Mouse (Mus musculus) limb, embryonic 12.5 days (tissue): ENCODE measurements around the gene Dkk1. TPM values are rescaled to one million over a fixed set of nuclear protein-coding genes. Genes with fewer than 3 reads are reported as not detected.
A peak's percentile ranks its signal among the peaks of the same experiment; 100 is the strongest.

Experiments
- ATAC-seq: fragments of 200-750 bp; cut with Nextera tagmentation; 2 replicates; pipeline ENCODE4 v1.8.0; 2017; ENCODE audit warnings: low read depth, moderate TSS enrichment; ENCODE audit not compliant: insufficient number of reproducible peaks, insufficient read depth, low FRiP score, low TSS enrichment
- H3K27ac ChIP-seq: fragments of 300-500 bp; sonication (generic); 2 replicates; pipeline ENCODE4 v1.5.1; 2016; ENCODE audit warnings: mild to moderate bottlenecking, moderate library complexity
- H3K27me3 ChIP-seq: fragments of 300-500 bp; sonication (generic); 2 replicates; pipeline ENCODE4 v1.6.1; 2016; ENCODE audit warnings: mild to moderate bottlenecking, moderate library complexity
- H3K36me3 ChIP-seq: fragments of 300-500 bp; sonication (generic); 2 replicates; pipeline ENCODE4 v1.6.1; 2016; ENCODE audit warnings: mild to moderate bottlenecking, moderate library complexity
- H3K4me1 ChIP-seq: fragments of 300-500 bp; sonication (generic); replicated peaks from 2 replicates; pipeline ENCODE4 v1.6.1; 2016
- H3K4me2 ChIP-seq: fragments of 300-500 bp; sonication (generic); 2 replicates; pipeline ENCODE4 v1.6.1; 2016; ENCODE audit warnings: mild to moderate bottlenecking, moderate library complexity
- H3K4me3 ChIP-seq: fragments of 300-500 bp; sonication (generic); replicated peaks from 2 replicates; pipeline ENCODE4 v1.5.1; 2016; ENCODE audit warnings: mild to moderate bottlenecking
- H3K9ac ChIP-seq: fragments of 300-500 bp; sonication (generic); replicated peaks from 2 replicates; pipeline ENCODE4 v1.6.1; 2016; ENCODE audit warnings: mild to moderate bottlenecking, moderate library complexity
- H3K9me3 ChIP-seq: fragments of 300-500 bp; sonication (generic); 2 replicates; pipeline ENCODE4 v1.6.1; 2016; ENCODE audit warnings: mild to moderate bottlenecking, moderate library complexity
- WGBS: fragments of 180-500 bp; shearing (Covaris S2); methylation state at CpG from one replicate; pipeline ENCODE4 v1.1.7; 2016; 5-methylcytosine and 5-hydroxymethylcytosine counted together
- polyA plus RNA-seq: library from polyadenylated mRNA; unstranded; fragments of >200 nt; fragmentation: Nextera tagmentation; extraction: Ambion mirVana; gene quantifications from 2 replicates; pipeline ENCODE4 v1.2.1, GENCODE M21; 2016

Gene Dkk1
- 5.6 and 6.3 TPM in 2 replicates for polyA plus RNA-seq

DNA sequence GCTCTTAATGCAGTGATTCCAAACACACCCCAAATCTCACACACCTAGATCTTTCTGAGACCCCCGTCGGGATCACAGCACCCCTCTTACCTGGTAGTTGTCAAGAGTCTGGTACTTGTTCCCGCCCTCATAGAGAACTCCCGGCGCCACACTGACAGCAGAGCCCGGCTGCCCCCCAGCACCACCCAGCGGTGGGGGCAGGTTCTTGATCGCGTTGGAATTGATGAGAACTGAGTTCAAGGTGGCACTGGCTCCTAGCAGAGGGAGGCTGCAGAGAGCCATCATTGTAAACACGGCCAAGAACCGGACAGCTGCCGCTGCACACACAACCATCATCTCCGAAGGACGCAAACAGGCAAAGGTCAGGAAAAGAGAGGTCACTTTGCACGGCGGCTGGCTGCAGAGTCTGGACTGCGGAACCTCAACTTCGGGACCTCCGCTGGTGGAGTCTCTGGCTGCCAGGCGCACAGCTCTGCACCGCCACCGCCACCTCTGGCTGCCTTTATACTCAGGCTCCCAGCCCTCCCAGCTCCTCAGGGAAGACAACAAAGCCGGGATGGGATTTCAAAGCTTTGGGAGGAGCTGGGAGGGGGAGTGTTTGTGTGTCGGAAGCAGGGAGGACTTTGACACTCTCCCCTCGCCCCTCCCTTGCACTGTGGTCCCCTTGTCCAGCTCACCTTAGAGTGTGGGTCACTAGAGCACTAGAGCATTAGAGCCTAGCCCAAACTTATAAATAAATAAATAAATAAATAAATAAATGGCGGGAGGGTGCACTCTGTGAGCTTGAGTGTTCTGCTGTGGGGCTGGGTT, at the start of gene Dkk1:
TSS of gene Dkk1 (minus strand) at position 622 of the 810 bp plus-strand sequence.
- H3K4me3 ChIP-seq = peak within 1 kb of the TSS; percentile 42
- peak within 1 kb of the TSS; percentile 24 for H3K9ac ChIP-seq
- H3K36me3 ChIP-seq = no peaks in the 10 kb centered on the region
- H3K27me3 ChIP-seq = peaks cover 40% of the 10 kb centered on the region
- no peak within 1 kb of the TSS for H3K27ac ChIP-seq
- ATAC-seq = peak; percentile 74
- H3K9me3 ChIP-seq = no peaks in the 10 kb centered on the region
- under 1% methylated on average over 26 of the region's 26 CpGs for WGBS
- H3K4me1 ChIP-seq = peaks cover 15% of the 10 kb centered on the region
- H3K4me2 ChIP-seq = peak within 1 kb of the TSS; percentile 68

DNA sequence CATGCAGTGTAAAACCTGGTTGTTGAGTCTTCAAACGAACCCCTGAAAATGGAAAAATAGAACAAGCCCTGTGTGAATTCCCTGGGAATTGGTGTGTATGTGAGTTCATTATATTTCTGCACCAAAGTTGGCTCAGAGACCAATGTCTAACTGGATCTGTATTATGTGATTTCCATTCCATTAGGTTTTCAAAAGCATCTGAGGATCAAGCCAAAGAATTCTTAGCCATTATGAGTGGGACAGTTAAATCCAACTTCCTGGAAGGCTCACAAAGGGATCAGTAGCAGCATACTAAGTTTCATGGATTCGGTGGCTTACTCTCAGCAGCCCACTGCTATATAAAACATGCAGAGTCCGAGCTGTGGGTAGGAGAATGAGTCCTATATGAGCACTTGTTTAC, 36.9 kb upstream of the Dkk1 start:
- H3K9ac ChIP-seq = no peak overlapping the region
- 76% methylated on average over 3 of the region's 3 CpGs for WGBS
- H3K9me3 ChIP-seq = no peaks in the 10 kb centered on the region
- no peak overlapping the region for H3K4me2 ChIP-seq
- no peak overlapping the region for H3K4me3 ChIP-seq
- ATAC-seq = no peak
- no peak overlapping the region for H3K27ac ChIP-seq
- H3K36me3 ChIP-seq = no peaks in the 10 kb centered on the region
- no peaks in the 10 kb centered on the region for H3K27me3 ChIP-seq
- H3K4me1 ChIP-seq = no peaks in the 10 kb centered on the region

DNA sequence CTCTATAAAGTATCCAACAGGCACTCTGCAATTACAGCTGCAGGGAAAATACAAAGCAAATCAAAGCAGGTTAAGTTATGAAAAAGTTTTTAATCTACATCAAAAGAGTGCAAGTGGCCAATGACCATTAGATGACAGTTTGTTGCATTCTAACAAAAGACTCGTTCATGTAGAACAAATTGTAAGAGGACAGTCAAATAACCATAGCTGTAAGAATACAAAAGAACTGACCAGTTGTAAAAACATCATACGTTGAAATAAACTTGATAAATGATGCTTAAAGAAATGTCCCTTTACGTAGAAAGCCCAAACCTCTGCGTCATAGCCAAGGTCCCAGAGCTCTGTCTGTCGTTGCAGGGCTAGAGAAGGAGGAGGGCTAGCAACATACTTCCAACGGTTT, 15.1 kb upstream of the Dkk1 start:
- WGBS = 81% methylated on average over 6 of the region's 6 CpGs
- no peak overlapping the region for H3K9ac ChIP-seq
- H3K27me3 ChIP-seq = no peaks in the 10 kb centered on the region
- no peaks in the 10 kb centered on the region for H3K4me1 ChIP-seq
- H3K9me3 ChIP-seq = 0 out of 2 replicates have a peak, but pooled peaks cover 6% of the 10 kb centered on the region
- no peaks in the 10 kb centered on the region for H3K36me3 ChIP-seq
- H3K4me2 ChIP-seq = no peak overlapping the region
- no peak for ATAC-seq
- H3K4me3 ChIP-seq = no peak overlapping the region
- no peak overlapping the region for H3K27ac ChIP-seq

DNA sequence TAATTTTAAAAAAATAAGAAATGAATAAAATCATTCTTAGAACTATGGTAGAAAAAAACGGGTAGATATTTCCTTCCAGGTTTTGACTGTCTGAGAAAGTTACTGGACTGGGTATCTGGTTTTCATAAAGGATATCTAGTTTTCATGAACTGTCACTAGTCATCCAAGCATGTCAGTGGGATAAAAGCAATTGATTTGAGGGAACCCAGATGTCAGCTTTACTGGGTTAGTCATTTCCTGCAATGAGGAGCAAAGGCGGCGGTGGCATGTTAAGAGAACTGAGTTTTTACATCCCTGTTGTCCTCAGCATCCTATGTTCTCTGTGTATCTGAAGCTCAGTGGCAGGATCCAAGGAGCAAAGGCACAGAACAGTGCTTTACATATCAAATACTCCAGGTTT, 14.4 kb upstream of the Dkk1 start:
- ATAC-seq = no peak
- Histone ChIP-seq H3K27me3 (no peaks in the 10 kb centered on the region), H3K4me2 (no peak overlapping the region), H3K4me3 (no peak overlapping the region), H3K9ac (no peak overlapping the region), H3K4me1 (no peaks in the 10 kb centered on the region), H3K36me3 (no peaks in the 10 kb centered on the region), H3K27ac (no peak overlapping the region), H3K9me3 (0 out of 2 replicates have a peak, but pooled peaks cover 6% of the 10 kb centered on the region)
- WGBS = 55% methylated on average over 3 of the region's 3 CpGs

DNA sequence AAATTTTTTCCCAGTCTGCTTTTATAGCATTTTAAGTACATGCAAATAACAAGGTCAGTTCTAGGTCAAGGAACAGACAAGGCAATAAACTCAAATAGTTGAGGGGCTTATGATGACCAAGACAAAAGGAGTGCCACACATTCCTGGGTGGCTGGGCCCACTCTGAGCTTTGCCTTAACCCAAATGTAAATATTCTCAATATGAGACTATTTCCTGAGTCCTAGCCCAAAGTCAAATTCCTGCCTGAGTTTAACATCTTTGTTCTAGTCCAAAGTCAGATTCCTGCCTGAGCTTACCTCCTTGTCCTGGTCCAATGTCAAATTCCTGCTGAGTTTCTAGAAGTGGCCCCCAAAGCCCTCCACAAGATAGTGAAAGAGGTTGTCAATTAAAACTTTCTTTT, 8.6 kb upstream of the Dkk1 start:
- no peak overlapping the region for H3K9ac ChIP-seq
- H3K4me2 ChIP-seq = no peak overlapping the region
- no peaks in the 10 kb centered on the region; the same call in 1 of the 2 replicates for H3K27me3 ChIP-seq
- H3K4me3 ChIP-seq = no peak overlapping the region
- no peaks in the 10 kb centered on the region for H3K4me1 ChIP-seq
- H3K36me3 ChIP-seq = no peaks in the 10 kb centered on the region
- no peak for ATAC-seq
- no peak overlapping the region for H3K27ac ChIP-seq
- H3K9me3 ChIP-seq = 0 out of 2 replicates have a peak, but pooled peaks cover 6% of the 10 kb centered on the region

DNA sequence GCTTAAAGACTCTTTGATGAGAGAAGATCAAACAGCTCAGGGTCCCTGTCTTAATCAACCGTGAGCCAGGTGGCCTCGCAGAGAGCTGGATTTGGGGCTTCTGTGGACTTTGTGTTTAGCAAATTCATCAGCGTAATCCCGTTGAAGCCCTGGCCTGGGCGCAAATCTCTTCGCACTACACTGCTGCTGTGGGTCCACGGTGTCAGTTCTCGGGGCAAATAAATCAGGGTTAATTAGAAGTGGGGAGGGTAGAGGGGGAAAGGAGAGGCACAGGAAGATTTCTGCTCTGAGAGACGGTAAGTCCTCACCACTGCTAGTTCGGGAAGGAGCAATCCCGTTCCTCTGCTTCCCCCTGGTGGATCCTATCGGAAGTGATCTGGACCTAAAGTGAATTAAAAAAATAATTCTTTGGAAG, 5.0 kb upstream of the Dkk1 start:
- Histone ChIP-seq H3K9me3 (no peaks in the 10 kb centered on the region), H3K27ac (no peak overlapping the region), H3K4me1 (peaks cover 6% of the 10 kb centered on the region), H3K4me3 (peak overlapping the region; percentile 27), H3K36me3 (no peaks in the 10 kb centered on the region), H3K9ac (peak overlapping the region; percentile 54; the same call in 1 of the 2 replicates), H3K4me2 (peak overlapping the region; percentile 58), H3K27me3 (peaks cover 14% of the 10 kb centered on the region)
- WGBS = under 1% methylated on average over 12 of the region's 12 CpGs
- ATAC-seq = no peak

DNA sequence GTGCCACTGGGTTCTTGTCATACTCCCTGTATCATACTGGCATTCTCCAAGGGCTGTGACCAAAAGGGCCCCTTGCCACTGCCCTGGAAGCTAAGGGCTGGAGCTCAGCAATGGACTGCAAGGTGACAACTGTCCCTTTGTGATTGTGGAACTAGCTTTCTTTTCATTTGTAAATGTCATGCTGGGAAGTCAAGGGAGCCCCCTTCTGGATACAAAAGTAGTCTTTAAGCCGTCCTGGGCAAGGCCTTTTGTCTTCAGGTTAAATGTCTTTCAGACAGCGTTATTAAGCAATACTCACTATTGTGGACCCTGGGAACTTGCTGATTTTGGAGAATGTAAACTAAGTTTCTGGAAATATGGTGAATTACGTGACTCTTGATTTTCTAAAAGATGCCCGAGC, 4.3 kb upstream of the Dkk1 start:
- ATAC-seq = no peak
- Histone ChIP-seq H3K4me1 (peaks cover 12% of the 10 kb centered on the region), H3K27ac (no peak overlapping the region), H3K36me3 (no peaks in the 10 kb centered on the region), H3K4me3 (no peak overlapping the region), H3K4me2 (no peak overlapping the region), H3K9ac (no peak overlapping the region), H3K27me3 (peaks cover 21% of the 10 kb centered on the region), H3K9me3 (no peaks in the 10 kb centered on the region)
- WGBS = 13% methylated on average over 4 of the region's 4 CpGs

DNA sequence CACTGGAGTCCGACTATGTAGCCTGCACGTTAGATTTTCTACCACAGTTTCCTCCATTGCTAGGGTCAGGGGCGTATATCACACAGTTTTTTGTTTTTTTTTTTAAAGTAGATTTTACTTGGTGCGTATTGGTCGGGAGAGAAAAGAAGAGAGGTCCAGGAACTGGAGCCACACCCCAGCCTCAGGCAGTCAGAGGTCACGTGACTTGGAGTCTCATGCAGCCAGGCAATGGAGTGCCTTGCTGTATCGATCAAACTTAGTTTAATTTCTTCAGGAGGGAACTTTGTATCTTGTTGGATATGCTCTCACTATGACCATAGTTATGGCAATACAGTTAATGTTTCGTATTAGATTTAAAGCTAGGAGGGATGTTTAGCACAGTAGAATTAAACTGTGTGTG, 2.8 kb upstream of the Dkk1 start:
- no peaks in the 10 kb centered on the region for H3K9me3 ChIP-seq
- H3K4me2 ChIP-seq = no peak overlapping the region
- no peak overlapping the region for H3K4me3 ChIP-seq
- H3K27me3 ChIP-seq = peaks cover 35% of the 10 kb centered on the region
- 70% methylated on average over 8 of the region's 8 CpGs for WGBS
- no peak overlapping the region for H3K27ac ChIP-seq
- no peak overlapping the region for H3K9ac ChIP-seq
- H3K36me3 ChIP-seq = no peaks in the 10 kb centered on the region
- peaks cover 15% of the 10 kb centered on the region for H3K4me1 ChIP-seq
- ATAC-seq = no peak

DNA sequence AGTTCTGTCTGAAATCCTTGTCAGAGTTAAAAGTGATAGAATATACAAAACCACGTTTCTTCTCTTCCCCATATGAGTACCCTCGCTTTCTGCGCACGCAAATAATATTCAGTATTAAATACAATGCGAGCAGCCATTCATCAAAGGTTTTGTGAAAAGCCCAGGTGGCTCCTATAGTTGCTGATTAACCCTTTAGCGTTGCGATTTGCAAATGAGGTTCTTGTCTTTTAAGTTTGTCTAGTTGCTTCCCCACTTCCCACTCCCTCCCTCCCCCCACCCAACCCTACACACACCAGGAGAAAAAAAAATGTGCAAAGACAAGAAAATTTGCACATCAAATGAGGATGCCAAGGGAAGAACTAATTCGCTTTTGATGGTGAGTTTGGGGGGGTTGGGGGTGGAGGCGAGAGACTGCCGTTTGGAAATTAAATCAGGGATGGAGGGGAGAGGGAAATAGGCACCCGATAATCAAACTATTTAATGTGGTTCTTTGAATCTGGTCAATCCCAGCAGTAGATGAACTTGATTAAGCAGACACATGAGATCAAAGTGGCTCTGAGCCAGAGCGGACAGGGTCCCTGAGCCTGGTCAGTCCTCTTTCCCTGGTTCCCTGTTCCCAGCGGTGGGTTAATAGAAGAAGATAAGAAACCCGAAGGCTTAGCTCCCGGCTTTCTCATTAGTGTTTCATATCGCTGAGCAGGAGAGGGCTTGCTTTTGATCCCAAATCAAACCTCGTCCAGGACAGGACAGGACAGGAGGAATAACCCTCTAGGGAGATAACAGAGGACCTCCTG, 586 bp upstream of the Dkk1 start:
- Histone ChIP-seq H3K36me3 (no peaks in the 10 kb centered on the region), H3K27me3 (peaks cover 40% of the 10 kb centered on the region), H3K4me1 (peaks cover 15% of the 10 kb centered on the region), H3K27ac (no peak overlapping the region), H3K9me3 (no peaks in the 10 kb centered on the region), H3K4me3 (peak overlapping the region; percentile 42), H3K4me2 (peak overlapping the region; percentile 68), H3K9ac (no peak overlapping the region; the same call in 1 of the 2 replicates)
- no peak for ATAC-seq
- WGBS = 2% methylated on average over 17 of the region's 17 CpGs

DNA sequence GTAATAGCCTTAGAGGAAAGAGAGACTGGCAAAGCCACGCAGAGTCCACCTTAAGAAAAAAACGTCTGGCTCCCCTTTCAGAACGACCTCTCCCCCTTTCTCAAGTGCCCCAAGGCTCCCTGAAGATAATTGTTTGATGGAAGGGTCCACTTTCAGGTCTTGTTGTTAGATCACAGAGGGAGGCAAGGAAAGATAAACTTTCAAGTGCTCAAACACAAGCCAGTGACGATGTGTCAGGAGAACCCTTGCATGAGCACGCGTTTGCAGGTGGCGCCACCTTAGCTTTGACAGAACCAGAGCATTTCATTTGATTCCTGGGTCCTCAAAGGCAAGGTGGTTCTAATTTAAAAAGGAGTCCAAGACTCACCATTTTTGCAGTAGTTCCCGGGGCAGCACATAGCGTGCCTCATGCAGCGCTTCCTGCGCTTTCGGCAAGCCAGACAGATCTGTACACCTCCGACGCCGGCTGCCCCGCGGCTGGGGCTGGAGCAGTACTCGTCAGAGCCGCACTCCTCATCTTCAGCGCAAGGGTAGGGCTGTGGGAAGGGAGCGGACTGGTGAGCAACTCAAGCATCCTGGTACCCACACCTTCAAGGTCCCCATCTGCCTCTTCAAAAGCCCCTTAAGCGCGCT, 938 bp downstream of the Dkk1 start:
- 2% methylated on average over 23 of the region's 23 CpGs for WGBS
- H3K9me3 ChIP-seq = no peaks in the 10 kb centered on the region
- peak overlapping the region; percentile 24; the same call in 1 of the 2 replicates for H3K9ac ChIP-seq
- peaks cover 40% of the 10 kb centered on the region for H3K27me3 ChIP-seq
- H3K4me1 ChIP-seq = peaks cover 15% of the 10 kb centered on the region
- no peaks in the 10 kb centered on the region for H3K36me3 ChIP-seq
- peak; percentile 56 for ATAC-seq
- H3K27ac ChIP-seq = no peak overlapping the region
- peak overlapping the region; percentile 68 for H3K4me2 ChIP-seq
- peak overlapping the region; percentile 42 for H3K4me3 ChIP-seq
